Mouse (Mus musculus): ENCODE measurements around the gene Nrp2.

GRCm38 (mm10) chr1:62773921-62774191, 70.8 kb downstream of the Nrp2 start:
- TF ChIP-seq CTCF (IDR thresholded peaks at IDR 0.05; ENCODE audit: low read depth) (no peak), EP300 (IDR thresholded peaks at IDR 0.05; ENCODE audit: low read depth) (no peak)

Data from heart, postnatal 0 days (tissue).